ENCODE assay signal across 25 mouse cellular contexts in genomic region chr4:145101823-145102718, GRCm38 (mm10).
DNase-seq lines count a peak whose midpoint lies in the region; ATAC-seq and TF ChIP-seq lines count a peak whose summit lies in the region.
"Had no signal": no experiment of that assay in that cellular context is flagged by ENCODE, and none has a peak within 500 bp of the region (broad histone marks: within the 10 kb centered on the region; RNA-seq: fewer than 3 reads in every experiment).

No protein-coding gene starts in this region.

- peaks cover 50% of the 10 kb centered on the region for H3K36me3 ChIP-seq in embryonic facial prominence, embryonic 14.5 days (ENCODE audit: control insufficient read depth, insufficient read depth, low read length)
- H3K36me3 ChIP-seq in embryonic facial prominence, embryonic 10.5 days (replicated peaks) = peaks cover 59% of the 10 kb centered on the region
- peaks cover 46% of the 10 kb centered on the region for H3K36me3 ChIP-seq in kidney, postnatal 0 days (ENCODE audit: insufficient read depth, low read length)
- H3K36me3 ChIP-seq in kidney, embryonic 15.5 days = peaks cover 76% of the 10 kb centered on the region
- peaks cover 79% of the 10 kb centered on the region for H3K36me3 ChIP-seq in midbrain, embryonic 14.5 days (ENCODE audit: control insufficient read depth, insufficient read depth, low read length)

- H3K4me1 ChIP-seq in embryonic facial prominence, embryonic 14.5 days (ENCODE audit: control insufficient read depth, insufficient read depth, low read length) = peaks cover 9% of the 10 kb centered on the region; the same call in 1 of the 2 replicates
- 0 out of 2 replicates have a peak, but pooled peaks cover 3% of the 10 kb centered on the region for H3K4me1 ChIP-seq in embryonic facial prominence, embryonic 10.5 days
- H3K4me1 ChIP-seq in kidney, postnatal 0 days (replicated peaks; ENCODE audit: insufficient read depth, low read length) = no peaks in the 10 kb centered on the region
- H3K4me1 ChIP-seq in kidney, embryonic 15.5 days = no peaks in the 10 kb centered on the region
- H3K4me1 ChIP-seq in midbrain, embryonic 14.5 days (ENCODE audit: control insufficient read depth, insufficient read depth, low read length) = no peaks in the 10 kb centered on the region
- H3K4me1 ChIP-seq: heart, embryonic 15.5 days had no signal

- no peak overlapping the region for H3K4me2 ChIP-seq in embryonic facial prominence, embryonic 14.5 days (ENCODE audit: low read depth, low read length)
- no peak overlapping the region for H3K4me2 ChIP-seq in kidney, postnatal 0 days (ENCODE audit: low read length)
- no peak overlapping the region for H3K4me2 ChIP-seq in kidney, embryonic 15.5 days
- no peak overlapping the region for H3K4me2 ChIP-seq in midbrain, embryonic 14.5 days (ENCODE audit: low read length)
- H3K4me2 ChIP-seq: embryonic facial prominence, embryonic 13.5 days; heart, embryonic 11.5 days; heart, embryonic 15.5 days; hindbrain, embryonic 14.5 days had no signal

- no peak for ATAC-seq in embryonic facial prominence, embryonic 14.5 days (ENCODE audit: low read depth)
- no peak for ATAC-seq in kidney, postnatal 0 days (replicated peaks; ENCODE audit: low FRiP score, low read depth)
- ATAC-seq in kidney, embryonic 15.5 days (replicated peaks; ENCODE audit: low FRiP score) = no peak
- ATAC-seq in midbrain, embryonic 14.5 days (ENCODE audit: low FRiP score, low TSS enrichment) = no peak
- ATAC-seq: CD4-positive, CD25-positive, alpha-beta regulatory T cell, adult 4 months; forebrain, embryonic 14.5 days; intestine, embryonic 16.5 days had no signal

- H3K9me3 ChIP-seq in embryonic facial prominence, embryonic 14.5 days (ENCODE audit: control insufficient read depth, low read length) = no peaks in the 10 kb centered on the region
- no peaks in the 10 kb centered on the region for H3K9me3 ChIP-seq in embryonic facial prominence, embryonic 10.5 days
- no peaks in the 10 kb centered on the region for H3K9me3 ChIP-seq in kidney, postnatal 0 days (replicated peaks; ENCODE audit: low read length)
- no peaks in the 10 kb centered on the region for H3K9me3 ChIP-seq in kidney, embryonic 15.5 days (replicated peaks)
- H3K9me3 ChIP-seq in midbrain, embryonic 14.5 days (ENCODE audit: control insufficient read depth, low read length) = no peaks in the 10 kb centered on the region
- H3K9me3 ChIP-seq: embryonic facial prominence, embryonic 13.5 days; forebrain, embryonic 10.5 days; G1E; heart, embryonic 15.5 days; hindbrain, embryonic 10.5 days had no signal

- H3K27ac ChIP-seq in embryonic facial prominence, embryonic 14.5 days (replicated peaks; ENCODE audit: low read depth, low read length) = no peak overlapping the region
- H3K27ac ChIP-seq in embryonic facial prominence, embryonic 10.5 days (replicated peaks) = no peak overlapping the region
- H3K27ac ChIP-seq in kidney, postnatal 0 days = no peak overlapping the region
- no peak overlapping the region for H3K27ac ChIP-seq in kidney, embryonic 15.5 days
- no peak overlapping the region for H3K27ac ChIP-seq in midbrain, embryonic 14.5 days (replicated peaks; ENCODE audit: low read depth, low read length)
- H3K27ac ChIP-seq: embryonic facial prominence, embryonic 13.5 days; forebrain, embryonic 10.5 days; heart, embryonic 15.5 days; hindbrain, embryonic 14.5 days had no signal

- WGBS in embryonic facial prominence, embryonic 14.5 days = 64% methylated on average over 6 of the region's 6 CpGs
- 81% methylated on average over 6 of the region's 6 CpGs for WGBS in embryonic facial prominence, embryonic 10.5 days
- WGBS in kidney, postnatal 0 days = 79% methylated on average over 6 of the region's 6 CpGs
- 77% methylated on average over 6 of the region's 6 CpGs for whole genome bisulfite sequencing in kidney, embryonic 15.5 days
- WGBS in midbrain, embryonic 14.5 days = 88% methylated on average over 6 of the region's 6 CpGs

- no peaks in the 10 kb centered on the region for H3K27me3 ChIP-seq in embryonic facial prominence, embryonic 14.5 days (replicated peaks; ENCODE audit: control insufficient read depth, insufficient read depth, low read length)
- H3K27me3 ChIP-seq in embryonic facial prominence, embryonic 10.5 days (replicated peaks; ENCODE audit: low read depth, poor library complexity, severe bottlenecking) = no peaks in the 10 kb centered on the region
- no peaks in the 10 kb centered on the region for H3K27me3 ChIP-seq in kidney, postnatal 0 days (ENCODE audit: insufficient read depth, low read length)
- no peaks in the 10 kb centered on the region for H3K27me3 ChIP-seq in kidney, embryonic 15.5 days
- H3K27me3 ChIP-seq in midbrain, embryonic 14.5 days (ENCODE audit: control insufficient read depth, insufficient read depth, low read length) = no peaks in the 10 kb centered on the region
- H3K27me3 ChIP-seq: heart, embryonic 15.5 days had no signal

- peak; percentile 31 to 46 for DNase-seq in cerebellum, adult 18-20 months
- DNase-seq in cerebellum, adult 8-10 months = no peak
- peak; percentile 40 for DNase-seq in embryonic facial prominence, embryonic 14.5 days (ENCODE audit: low spot score)
- DNase-seq in embryonic facial prominence, embryonic 10.5 days (ENCODE audit: low spot score) = no peak
- peak; percentile 29 for DNase-seq in kidney, postnatal 0 days (ENCODE audit: low spot score)
- peak; percentile 79 for DNase-seq in fibroblast of lung, adult 2 months (ENCODE audit: low read depth)
- DNase-seq in midbrain, embryonic 14.5 days = no peak
- DNase-seq: adrenal gland, adult 2 months; adrenal gland, postnatal 36 days; B cell, adult 2 months; cerebellum, adult 11 months; gastrocnemius, postnatal 36 days; heart, adult 18-20 months; kidney, adult 8-10 months had no signal

- no peak overlapping the region for H3K4me3 ChIP-seq in embryonic facial prominence, embryonic 14.5 days (ENCODE audit: low read depth, low read length)
- H3K4me3 ChIP-seq in embryonic facial prominence, embryonic 10.5 days = no peak overlapping the region
- H3K4me3 ChIP-seq in kidney, postnatal 0 days (replicated peaks; ENCODE audit: low read depth, low read length) = no peak overlapping the region
- no peak overlapping the region for H3K4me3 ChIP-seq in kidney, embryonic 15.5 days (replicated peaks)
- no peak overlapping the region for H3K4me3 ChIP-seq in midbrain, embryonic 14.5 days (replicated peaks; ENCODE audit: low read depth, low read length)
- H3K4me3 ChIP-seq: embryonic facial prominence, embryonic 13.5 days; forebrain, embryonic 10.5 days; heart, embryonic 15.5 days; hindbrain, embryonic 10.5 days had no signal

- no peak overlapping the region for H3K9ac ChIP-seq in embryonic facial prominence, embryonic 14.5 days (ENCODE audit: low read depth, low read length)
- H3K9ac ChIP-seq in kidney, postnatal 0 days (ENCODE audit: low read depth, low read length) = no peak overlapping the region
- no peak overlapping the region for H3K9ac ChIP-seq in kidney, embryonic 15.5 days
- no peak overlapping the region for H3K9ac ChIP-seq in midbrain, embryonic 14.5 days (replicated peaks; ENCODE audit: low read length)
- H3K9ac ChIP-seq: embryonic facial prominence, embryonic 13.5 days; heart, embryonic 15.5 days; hindbrain, embryonic 14.5 days had no signal

- no peak for TF ChIP-seq CTCF in kidney, postnatal 0 days (IDR thresholded peaks at IDR 0.05; ENCODE audit: low read depth)

Comparison
In these comparisons a context has a peak if more than half of its experiments do, and no peak if none do; other contexts are left out.
1. DNase-seq: peak in cerebellum, adult 18-20 months (2 of 2), embryonic facial prominence, embryonic 14.5 days (single experiment), kidney, postnatal 0 days (single experiment) and fibroblast of lung, adult 2 months (single experiment); none in cerebellum, adult 8-10 months (single experiment), embryonic facial prominence, embryonic 10.5 days (single experiment) and midbrain, embryonic 14.5 days (single experiment).